Comparison of ENCODE assay signal across 13 mouse cellular contexts in genomic region chr4:152062390-152063110, GRCm38 (mm10). TPM values are rescaled to one million over a fixed set of nuclear protein-coding genes. Genes with fewer than 3 reads are reported as not detected.
DNase-seq lines count a peak whose midpoint lies in the region; ATAC-seq and TF ChIP-seq lines count a peak whose summit lies in the region.
"Had no signal": no experiment of that assay in that cellular context is flagged by ENCODE, and none has a peak within 500 bp of the region (broad histone marks: within the 10 kb centered on the region; RNA-seq: fewer than 3 reads in every experiment).

No protein-coding gene starts in this region.

- peak overlapping the region; percentile 75 for H3K27ac ChIP-seq in gastrocnemius, adult 2 months
- no peak overlapping the region for H3K27ac ChIP-seq in kidney, embryonic 16.5 days (ENCODE audit: low read length)
- H3K27ac ChIP-seq: embryonic facial prominence, embryonic 12.5 days; midbrain, embryonic 10.5 days had no signal

- intact Hi-C loops in gastrocnemius, adult 2 months (cut with DNase I) = no loop called here

- DNase-seq in gastrocnemius, adult 2 months = peak; percentile 86
- DNase-seq in gastrocnemius, postnatal 10 days = no peak
- DNase-seq in right cerebral cortex, adult 2 months (ENCODE audit: low spot score in 2 of 2) = peak; percentile 17 to 38
- DNase-seq in right cerebral cortex, postnatal 4 days = no peak
- peak; percentile 73 for DNase-seq in yolk sac, embryonic 10.5 days (ENCODE audit: low spot score)
- DNase-seq in lung, postnatal 25 days (ENCODE audit: low spot score) = no peak
- no peak for DNase-seq in testis, postnatal 10 days (ENCODE audit: low spot score)
- DNase-seq: cerebellum, adult 11 months; right cerebral cortex, postnatal 14 days; thymus, adult 2 months had no signal

- no peaks in the 10 kb centered on the region for H3K4me1 ChIP-seq in kidney, embryonic 16.5 days (ENCODE audit: insufficient read depth, low read length)
- H3K4me1 ChIP-seq: embryonic facial prominence, embryonic 12.5 days had no signal

- peak; percentile 47 for ATAC-seq in kidney, embryonic 16.5 days (ENCODE audit: low FRiP score, low TSS enrichment)

- no peak overlapping the region for H3K9ac ChIP-seq in kidney, embryonic 16.5 days (replicated peaks; ENCODE audit: low read length)
- H3K9ac ChIP-seq: embryonic facial prominence, embryonic 12.5 days had no signal

- H3K4me3 ChIP-seq in gastrocnemius, adult 2 months = no peak overlapping the region
- no peak overlapping the region for H3K4me3 ChIP-seq in kidney, embryonic 16.5 days (ENCODE audit: low read length)
- H3K4me3 ChIP-seq: embryonic facial prominence, embryonic 12.5 days; midbrain, embryonic 10.5 days had no signal

- no peaks in the 10 kb centered on the region for H3K9me3 ChIP-seq in kidney, embryonic 16.5 days (ENCODE audit: low read length)
- H3K9me3 ChIP-seq: embryonic facial prominence, embryonic 12.5 days; midbrain, embryonic 10.5 days had no signal

- H3K36me3 ChIP-seq in kidney, embryonic 16.5 days (ENCODE audit: insufficient read depth, low read length) = peaks cover 26% of the 10 kb centered on the region

- 61% methylated on average over 9 of the region's 9 CpGs for WGBS in kidney, embryonic 16.5 days

- TF ChIP-seq CTCF in gastrocnemius, adult 2 months (IDR thresholded peaks at IDR 0.05) = no peak

- no peaks in the 10 kb centered on the region for H3K27me3 ChIP-seq in kidney, embryonic 16.5 days (ENCODE audit: insufficient read depth, low read length)
- H3K27me3 ChIP-seq: embryonic facial prominence, embryonic 12.5 days had no signal

- H3K4me2 ChIP-seq in kidney, embryonic 16.5 days (replicated peaks; ENCODE audit: low read depth, low read length) = no peak overlapping the region
- H3K4me2 ChIP-seq: embryonic facial prominence, embryonic 12.5 days had no signal

RNA-seq across cellular contexts. Expression of gene Plekhg5, which starts 9.7 kb away (rescaled TPM):
- total RNA-seq in gastrocnemius, adult 2 months (2021) = 1 to 10 TPM; 4.9 to 6.6 TPM
- total RNA-seq in gastrocnemius, postnatal 10 days (2021) = 10 to 100 TPM; 14.7 to 22.0 TPM
- polyA plus RNA-seq in kidney, embryonic 16.5 days (2015; fragmentation: Nextera tagmentation; extraction: Ambion mirVana) = 25.5 and 28.1 TPM in 2 replicates

RNA-seq across cellular contexts. Expression of gene Nol9, which starts 23.4 kb away (rescaled TPM):
- total RNA-seq in gastrocnemius, adult 2 months (2021) = 10 to 100 TPM; 10.6 to 11.7 TPM
- total RNA-seq in gastrocnemius, postnatal 10 days (2021) = 10 to 100 TPM in 1 of 2 experiments, 1 to 10 TPM in 1; 8.7 to 12.9 TPM
- 31.7 and 35.6 TPM in 2 replicates for polyA plus RNA-seq in kidney, embryonic 16.5 days (2015; fragmentation: Nextera tagmentation; extraction: Ambion mirVana)

RNA-seq across cellular contexts. Expression of gene Tas1r1, which starts 24.2 kb away (rescaled TPM):
- total RNA-seq in gastrocnemius, adult 2 months (2021) = under 1 TPM; 0.53 to 0.59 TPM
- total RNA-seq in gastrocnemius, postnatal 10 days (2021) = 1 to 10 TPM; 1.1 to 1.3 TPM
- polyA plus RNA-seq in kidney, embryonic 16.5 days (2015; fragmentation: Nextera tagmentation; extraction: Ambion mirVana) = 0.50 and 0.63 TPM in 2 replicates

RNA-seq across cellular contexts. Expression of gene Zbtb48, which starts 35.1 kb away (rescaled TPM):
- total RNA-seq in gastrocnemius, adult 2 months (2021) = 1 to 10 TPM; 2.4 to 3.3 TPM
- total RNA-seq in gastrocnemius, postnatal 10 days (2021) = 1 to 10 TPM; 3.2 to 4.7 TPM
- 25.3 and 26.0 TPM in 2 replicates for polyA plus RNA-seq in kidney, embryonic 16.5 days (2015; fragmentation: Nextera tagmentation; extraction: Ambion mirVana)

RNA-seq across cellular contexts. Expression of gene Tnfrsf25, which starts 53.2 kb away (rescaled TPM):
- total RNA-seq in gastrocnemius, adult 2 months (2021) = 1 to 10 TPM in 1 of 2 experiments, under 1 TPM in 1; 0.38 to 2.0 TPM
- 1 to 10 TPM in 1 of 2 experiments, under 1 TPM in 1; 0.82 to 2.9 TPM for total RNA-seq in gastrocnemius, postnatal 10 days (2021)
- 1.9 and 3.0 TPM in 2 replicates for polyA plus RNA-seq in kidney, embryonic 16.5 days (2015; fragmentation: Nextera tagmentation; extraction: Ambion mirVana)

Comparison
In these comparisons a context has a peak if more than half of its experiments do, and no peak if none do; other contexts are left out.
1. DNase-seq: peak in gastrocnemius, adult 2 months (single experiment), right cerebral cortex, adult 2 months (2 of 2) and yolk sac, embryonic 10.5 days (single experiment); none in gastrocnemius, postnatal 10 days (single experiment), right cerebral cortex, postnatal 4 days (single experiment), lung, postnatal 25 days (single experiment) and testis, postnatal 10 days (single experiment).